ENCODE assay signal across 11 mouse cellular contexts in genomic region chr2:103896160-103896559, GRCm38 (mm10).
DNase-seq lines count a peak whose midpoint lies in the region; ATAC-seq and TF ChIP-seq lines count a peak whose summit lies in the region.
"Had no signal": no experiment of that assay in that cellular context is flagged by ENCODE, and none has a peak within 500 bp of the region (broad histone marks: within the 10 kb centered on the region; RNA-seq: fewer than 3 reads in every experiment).

No protein-coding gene starts in this region.

- peaks cover 30% of the 10 kb centered on the region for H3K4me1 ChIP-seq in spleen, adult 2 months (ENCODE audit: control insufficient read depth, insufficient read depth, insufficient read length)
- H3K4me1 ChIP-seq in midbrain, postnatal 0 days (ENCODE audit: insufficient read depth, low read length) = no peaks in the 10 kb centered on the region

- 44% methylated on average over 5 of the region's 5 CpGs for WGBS in spleen, adult 2 months
- 70% methylated on average over 5 of the region's 5 CpGs for WGBS in midbrain, postnatal 0 days

- H3K4me3 ChIP-seq in spleen, adult 2 months (ENCODE audit: extremely low read depth, insufficient read depth, insufficient read length) = no peak overlapping the region
- H3K4me3 ChIP-seq in midbrain, postnatal 0 days (ENCODE audit: low read depth, low read length) = no peak overlapping the region

- H3K9ac ChIP-seq in midbrain, postnatal 0 days (replicated peaks; ENCODE audit: low read length, poor library complexity, severe bottlenecking) = no peak overlapping the region

- no peak overlapping the region for H3K4me2 ChIP-seq in midbrain, postnatal 0 days (ENCODE audit: low read depth, low read length, poor library complexity, severe bottlenecking)

- ATAC-seq in midbrain, postnatal 0 days (ENCODE audit: low FRiP score) = no peak
- ATAC-seq: Patski had no signal

- H3K9me3 ChIP-seq in midbrain, postnatal 0 days (ENCODE audit: low read length) = no peaks in the 10 kb centered on the region

- peak overlapping the region; percentile 44 for H3K27ac ChIP-seq in spleen, adult 2 months (ENCODE audit: insufficient read depth, low read length)
- no peak overlapping the region for H3K27ac ChIP-seq in midbrain, postnatal 0 days (ENCODE audit: low read depth, low read length)
- H3K27ac ChIP-seq: kidney, postnatal 0 days had no signal

- no peak for TF ChIP-seq CTCF in spleen, adult 2 months (IDR thresholded peaks at IDR 0.05; ENCODE audit: extremely low read depth, insufficient read depth, insufficient read length, insufficient replicate concordance)
- TF ChIP-seq CTCF in midbrain, postnatal 0 days (IDR thresholded peaks at IDR 0.05) = no peak

- DNase-seq in spleen, adult 2 months (ENCODE audit: low read depth in 1 of 2, low spot score in 2 of 2) = no peak
- no peak for DNase-seq in spleen, postnatal 14 days (ENCODE audit: low spot score in 2 of 2)
- DNase-seq in heart, adult 18-20 months = peak; percentile 62 to 80
- peak; percentile 83 for DNase-seq in liver
- no peak for DNase-seq in urinary bladder, postnatal 36 days (ENCODE audit: low spot score in 2 of 2)
- DNase-seq in left cerebral cortex, adult 11 months (ENCODE audit: low spot score) = no peak
- no peak for DNase-seq in midbrain, postnatal 0 days (ENCODE audit: low spot score)
- DNase-seq in layer of hippocampus, postnatal 25 days (ENCODE audit: extremely low spot score in 1 of 2, low spot score in 1 of 2) = no peak
- DNase-seq: cerebellum, postnatal 25 days had no signal

- TF ChIP-seq POLR2A in spleen, adult 2 months (IDR thresholded peaks at IDR 0.05; ENCODE audit: low read depth, low read length) = no peak

- H3K36me3 ChIP-seq in spleen, adult 2 months (ENCODE audit: control insufficient read depth, insufficient read depth, low read length) = no peaks in the 10 kb centered on the region
- H3K36me3 ChIP-seq in midbrain, postnatal 0 days (ENCODE audit: insufficient read depth, low read length) = no peaks in the 10 kb centered on the region

- no peaks in the 10 kb centered on the region for H3K27me3 ChIP-seq in spleen, adult 2 months (ENCODE audit: control insufficient read depth, insufficient read depth, low read length)
- H3K27me3 ChIP-seq in midbrain, postnatal 0 days (ENCODE audit: insufficient read depth, low read length) = no peaks in the 10 kb centered on the region
- H3K27me3 ChIP-seq: Patski had no signal

Comparison
In these comparisons a context has a peak if more than half of its experiments do, and no peak if none do; other contexts are left out.
1. DNase-seq: peak in heart, adult 18-20 months (2 of 2) and liver (single experiment); none in spleen, adult 2 months (0 of 2), spleen, postnatal 14 days (0 of 2), urinary bladder, postnatal 36 days (0 of 2), left cerebral cortex, adult 11 months (single experiment), midbrain, postnatal 0 days (single experiment) and layer of hippocampus, postnatal 25 days (0 of 2).